Mouse (Mus musculus): ENCODE results near the gene Cpm. TPM values are rescaled to one million over a fixed set of nuclear protein-coding genes. Genes with fewer than 3 reads are reported as not detected.

Cpm gene
- polyA plus RNA-seq, 1 experiment from 2014 or later, result 55.7 TPM

GRCm38 (mm10) chr10:117679029-117679686, 49.9 kb downstream of the Cpm start:
- no peak for ATAC-seq (replicated peaks; ENCODE audit: low FRiP score)
- WGBS, result 82% methylated on average over 5 of the region's 5 CpGs
- Histone ChIP-seq H3K27me3 (replicated peaks; ENCODE audit: control insufficient read depth, insufficient read depth, low read length) (no peaks in the 10 kb centered on the region), H3K4me2 (no peak overlapping the region), H3K4me1 (replicated peaks; ENCODE audit: control insufficient read depth, insufficient read depth, low read length) (peaks cover 22% of the 10 kb centered on the region), H3K36me3 (ENCODE audit: control insufficient read depth, insufficient read depth, low read length) (no peaks in the 10 kb centered on the region), H3K9ac (ENCODE audit: low read depth, low read length) (no peak overlapping the region), H3K4me3 (ENCODE audit: low read depth, low read length) (no peak overlapping the region), H3K9me3 (ENCODE audit: control insufficient read depth, low read length) (no peaks in the 10 kb centered on the region), H3K27ac (ENCODE audit: low read depth, low read length) (no peak overlapping the region)
- DNase-seq (ENCODE audit: low spot score), result no peak

- ATAC-seq (replicated peaks; ENCODE audit: low FRiP score), result no peak
- H3K36me3 ChIP-seq (ENCODE audit: control insufficient read depth, insufficient read depth, low read length), result no peaks in the 10 kb centered on the region
- no peaks in the 10 kb centered on the region for H3K27me3 ChIP-seq (replicated peaks; ENCODE audit: control insufficient read depth, insufficient read depth, low read length)
- no peak overlapping the region for H3K4me2 ChIP-seq
- H3K27ac ChIP-seq (ENCODE audit: low read depth, low read length), result no peak overlapping the region
- no peak overlapping the region for H3K4me3 ChIP-seq (ENCODE audit: low read depth, low read length)
- H3K9me3 ChIP-seq (ENCODE audit: control insufficient read depth, low read length), result no peaks in the 10 kb centered on the region
- H3K9ac ChIP-seq (ENCODE audit: low read depth, low read length), result no peak overlapping the region
- DNase-seq (ENCODE audit: low spot score), result no peak
- WGBS, result 91% methylated on average over 14 of the region's 14 CpGs
- peaks cover 22% of the 10 kb centered on the region for H3K4me1 ChIP-seq (replicated peaks; ENCODE audit: control insufficient read depth, insufficient read depth, low read length)
Observed at GRCm38 (mm10) chr10:117679963-117680473, 50.7 kb downstream of the Cpm start.

GRCm38 (mm10) chr10:117680868-117681513, 51.7 kb downstream of the Cpm start:
- ATAC-seq (replicated peaks; ENCODE audit: low FRiP score) (no peak), DNase-seq (ENCODE audit: low spot score) (no peak)
- Histone ChIP-seq H3K4me2 (no peak overlapping the region), H3K27me3 (replicated peaks; ENCODE audit: control insufficient read depth, insufficient read depth, low read length) (no peaks in the 10 kb centered on the region), H3K4me3 (ENCODE audit: low read depth, low read length) (no peak overlapping the region), H3K9me3 (ENCODE audit: control insufficient read depth, low read length) (no peaks in the 10 kb centered on the region), H3K4me1 (replicated peaks; ENCODE audit: control insufficient read depth, insufficient read depth, low read length) (peaks cover 22% of the 10 kb centered on the region), H3K36me3 (ENCODE audit: control insufficient read depth, insufficient read depth, low read length) (no peaks in the 10 kb centered on the region), H3K9ac (ENCODE audit: low read depth, low read length) (no peak overlapping the region), H3K27ac (ENCODE audit: low read depth, low read length) (no peak overlapping the region)
- WGBS, result 85% methylated on average over 12 of the region's 12 CpGs

- ATAC-seq (replicated peaks; ENCODE audit: low FRiP score), result no peak
- Histone ChIP-seq H3K9me3 (ENCODE audit: control insufficient read depth, low read length) (no peaks in the 10 kb centered on the region), H3K4me3 (ENCODE audit: low read depth, low read length) (no peak overlapping the region), H3K27ac (ENCODE audit: low read depth, low read length) (no peak overlapping the region), H3K27me3 (replicated peaks; ENCODE audit: control insufficient read depth, insufficient read depth, low read length) (no peaks in the 10 kb centered on the region), H3K4me1 (replicated peaks; ENCODE audit: control insufficient read depth, insufficient read depth, low read length) (peaks cover 17% of the 10 kb centered on the region), H3K4me2 (no peak overlapping the region), H3K9ac (ENCODE audit: low read depth, low read length) (no peak overlapping the region), H3K36me3 (ENCODE audit: control insufficient read depth, insufficient read depth, low read length) (no peaks in the 10 kb centered on the region)
- WGBS, result 84% methylated on average over 3 of the region's 3 CpGs
- no peak for DNase-seq (ENCODE audit: low spot score)
Observed at GRCm38 (mm10) chr10:117681543-117681942, 52.2 kb downstream of the Cpm start.

- Histone ChIP-seq H3K9me3 (ENCODE audit: control insufficient read depth, low read length) (no peaks in the 10 kb centered on the region), H3K4me3 (ENCODE audit: low read depth, low read length) (no peak overlapping the region), H3K36me3 (ENCODE audit: control insufficient read depth, insufficient read depth, low read length) (no peaks in the 10 kb centered on the region), H3K4me2 (no peak overlapping the region), H3K9ac (ENCODE audit: low read depth, low read length) (no peak overlapping the region), H3K27me3 (replicated peaks; ENCODE audit: control insufficient read depth, insufficient read depth, low read length) (no peaks in the 10 kb centered on the region), H3K4me1 (replicated peaks; ENCODE audit: control insufficient read depth, insufficient read depth, low read length) (peaks cover 14% of the 10 kb centered on the region), H3K27ac (ENCODE audit: low read depth, low read length) (no peak overlapping the region)
- 58% methylated on average over 14 of the region's 14 CpGs for WGBS
- no peak for DNase-seq (ENCODE audit: low spot score)
- no peak for ATAC-seq (replicated peaks; ENCODE audit: low FRiP score)
Observed at GRCm38 (mm10) chr10:117681999-117682857, 52.9 kb downstream of the Cpm start.

GRCm38 (mm10) chr10:117682858-117683733, 53.8 kb downstream of the Cpm start:
- no peak overlapping the region for H3K9ac ChIP-seq (ENCODE audit: low read depth, low read length)
- ATAC-seq (replicated peaks; ENCODE audit: low FRiP score), result no peak
- WGBS, result 79% methylated on average over 30 of the region's 30 CpGs

GRCm38 (mm10) chr10:117683734-117684037, 54.4 kb downstream of the Cpm start:
- Histone ChIP-seq H3K27me3 (replicated peaks; ENCODE audit: control insufficient read depth, insufficient read depth, low read length) (no peaks in the 10 kb centered on the region), H3K4me1 (replicated peaks; ENCODE audit: control insufficient read depth, insufficient read depth, low read length) (peaks cover 2% of the 10 kb centered on the region; the same call in 1 of the 2 replicates), H3K27ac (ENCODE audit: low read depth, low read length) (no peak overlapping the region), H3K36me3 (ENCODE audit: control insufficient read depth, insufficient read depth, low read length) (no peaks in the 10 kb centered on the region; the same call in 1 of the 2 replicates), H3K4me2 (no peak overlapping the region), H3K4me3 (ENCODE audit: low read depth, low read length) (no peak overlapping the region), H3K9ac (ENCODE audit: low read depth, low read length) (no peak overlapping the region), H3K9me3 (ENCODE audit: control insufficient read depth, low read length) (no peaks in the 10 kb centered on the region)
- ATAC-seq (replicated peaks; ENCODE audit: low FRiP score), result no peak
- DNase-seq (ENCODE audit: low spot score), result no peak
- 86% methylated on average over 9 of the region's 9 CpGs for WGBS

More at GRCm38 (mm10) chr10:117682858-117683733, 53.8 kb downstream of the Cpm start:
- DNase-seq (ENCODE audit: low spot score), result no peak
- Histone ChIP-seq H3K9me3 (ENCODE audit: control insufficient read depth, low read length) (no peaks in the 10 kb centered on the region), H3K4me3 (ENCODE audit: low read depth, low read length) (no peak overlapping the region), H3K4me1 (replicated peaks; ENCODE audit: control insufficient read depth, insufficient read depth, low read length) (peaks cover 6% of the 10 kb centered on the region), H3K27ac (ENCODE audit: low read depth, low read length) (no peak overlapping the region), H3K36me3 (ENCODE audit: control insufficient read depth, insufficient read depth, low read length) (no peaks in the 10 kb centered on the region; the same call in 1 of the 2 replicates), H3K27me3 (replicated peaks; ENCODE audit: control insufficient read depth, insufficient read depth, low read length) (no peaks in the 10 kb centered on the region), H3K4me2 (no peak overlapping the region)
